Mouse (Mus musculus) liver, postnatal 0 days (tissue): ENCODE results near the gene Atrnl1.

Experiments used
- CTCF ChIP-seq: sonication (generic); IDR thresholded peaks from 2 replicates; pipeline ENCODE4 v1.5.1; 2016; ENCODE audit warnings: antibody characterized with exemption, low read depth
- EP300 ChIP-seq: IDR thresholded peaks from 2 replicates; pipeline ENCODE4 v1.6.1; 2016; ENCODE audit warnings: antibody characterized with exemption, low read depth, mild to moderate bottlenecking

DNA sequence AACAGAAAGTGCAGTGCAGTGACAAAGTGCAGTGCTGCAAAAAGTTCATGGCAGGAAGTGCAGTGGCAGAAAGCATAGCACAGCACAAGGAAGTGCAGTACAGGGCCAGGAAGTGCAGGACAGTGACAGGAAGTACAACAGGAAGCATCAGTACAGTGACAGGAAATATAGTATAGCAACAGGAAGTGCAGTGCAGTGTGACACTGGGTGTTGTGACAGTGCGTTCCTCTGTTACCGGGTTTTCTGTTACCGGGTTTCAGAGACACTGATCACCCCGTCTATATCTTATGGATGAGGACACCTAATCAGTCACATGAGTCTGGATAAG is 38.1 kb downstream of the Atrnl1 start:
- no peak for TF ChIP-seq CTCF
- TF ChIP-seq EP300, result no peak
